Mouse (Mus musculus) heart, adult 11 months (tissue): ENCODE measurements around the gene Palm2.
A peak's percentile ranks its signal among the peaks of the same experiment; 100 is the strongest.

Source experiments
- DNase-seq: peaks from one replicate; pipeline ENCODE4 v3.0.0; 2022

Gene Palm2

GRCm38 (mm10) chr4:57672996-57673906, 239.2 kb downstream of the Palm2 start:
- peak; percentile 99 for DNase-seq

- DNase-seq, result peak; percentile 92
Measured at GRCm38 (mm10) chr4:57674351-57674750, 240.3 kb downstream of the Palm2 start.

- DNase-seq, result peak; percentile 100
Measured at GRCm38 (mm10) chr4:57675387-57675786, 241.3 kb downstream of the Palm2 start.

- DNase-seq, result peak; percentile 83
Measured at GRCm38 (mm10) chr4:57677916-57678315, 243.9 kb downstream of the Palm2 start.

- DNase-seq, result peak; percentile 99
Measured at GRCm38 (mm10) chr4:57678991-57679457, 245.0 kb downstream of the Palm2 start.

- DNase-seq, result no peak
Measured at GRCm38 (mm10) chr4:57680186-57680585, 246.1 kb downstream of the Palm2 start.

- DNase-seq, result peak; percentile 97
Measured at GRCm38 (mm10) chr4:57681511-57681910, 247.5 kb downstream of the Palm2 start.

GRCm38 (mm10) chr4:57682341-57682740, 248.3 kb downstream of the Palm2 start:
- DNase-seq, result peak; percentile 71

GRCm38 (mm10) chr4:57682944-57683343, 248.9 kb downstream of the Palm2 start:
- peak; percentile 83 for DNase-seq

GRCm38 (mm10) chr4:57684676-57685215, 250.7 kb downstream of the Palm2 start:
- peak; percentile 77 for DNase-seq

- DNase-seq, result peak; percentile 62
Measured at GRCm38 (mm10) chr4:57686736-57687135, 252.7 kb downstream of the Palm2 start.

- DNase-seq, result no peak
Measured at GRCm38 (mm10) chr4:57687583-57687982, 253.5 kb downstream of the Palm2 start.

- peak; percentile 97 for DNase-seq
Measured at GRCm38 (mm10) chr4:57688131-57688530, 254.1 kb downstream of the Palm2 start.

- peak; percentile 97 for DNase-seq
Measured at GRCm38 (mm10) chr4:57690001-57690400, 256.0 kb downstream of the Palm2 start.

- DNase-seq, result peak; percentile 23
Measured at GRCm38 (mm10) chr4:57690805-57691204, 256.8 kb downstream of the Palm2 start.

GRCm38 (mm10) chr4:57694356-57695136, 260.5 kb downstream of the Palm2 start:
- DNase-seq, result peak; percentile 94

- peak; percentile 81 for DNase-seq
Measured at GRCm38 (mm10) chr4:57696955-57697354, 262.9 kb downstream of the Palm2 start.

GRCm38 (mm10) chr4:57697918-57698611, 264.0 kb downstream of the Palm2 start:
- DNase-seq, result peak; percentile 84

- peak; percentile 79 for DNase-seq
Measured at GRCm38 (mm10) chr4:57701576-57701975, 267.5 kb downstream of the Palm2 start.

GRCm38 (mm10) chr4:57703574-57704470, 269.8 kb downstream of the Palm2 start:
- DNase-seq, result peak; percentile 72

- DNase-seq, result peak; percentile 73
Measured at GRCm38 (mm10) chr4:57704575-57704974, 270.5 kb downstream of the Palm2 start.
